Mouse (Mus musculus): ENCODE measurements around the gene Tex52.

- TF ChIP-seq POLR2A (IDR thresholded peaks at IDR 0.05; ENCODE audit: low read depth, low read length) = no peak
- TF ChIP-seq CTCF (IDR thresholded peaks at IDR 0.05; ENCODE audit: extremely low read depth, insufficient read length, insufficient replicate concordance, low read depth, low read length) = no peak
Observed at GRCm38 (mm10) chr6:128349711-128350110, 25.5 kb upstream of the Tex52 start.
